Mouse (Mus musculus) MEL (cell line): ENCODE data around the gene Urgcp. TPM values are rescaled to one million over a fixed set of nuclear protein-coding genes. Genes with fewer than 3 reads are reported as not detected.

ENCODE experiments used
- DNase-seq: peaks from one replicate; pipeline ENCODE4 v3.0.0; 2011; ENCODE audit warnings: low read depth, low spot score
- H3K27ac ChIP-seq: 2 replicates; pipeline ENCODE4 v1.5.1; 2012; ENCODE audit warnings: low read depth, mild to moderate bottlenecking, control low read depth, low read length, moderate library complexity; ENCODE audit not compliant: control insufficient read depth
- H3K27me3 ChIP-seq, 2 experiments: fragments of 150-350 bp in 1 of 2; sonication (generic) in 1 of 2; 2 replicates each; pipeline ENCODE4 v1.6.1; 2012; ENCODE audit warnings: low read length in 2 of 2, mild to moderate bottlenecking in 2 of 2, improper control_type of control experiment in 1 of 2, moderate library complexity in 1 of 2; ENCODE audit not compliant: insufficient read depth in 2 of 2, control insufficient read depth in 1 of 2
- H3K36me3 ChIP-seq, 2 experiments: 2 replicates each; pipeline ENCODE4 v1.6.1; 2012 to 2014; ENCODE audit warnings: low read length in 2 of 2, improper control_type of control experiment in 1 of 2, inconsistent platforms in 1 of 2, mild to moderate bottlenecking in 1 of 2; ENCODE audit not compliant: insufficient read depth in 2 of 2, control insufficient read depth in 1 of 2
- H3K4me1 ChIP-seq, 2 experiments: fragments of 150-350 bp in 1 of 2; sonication (generic) in 1 of 2; 2 replicates each; pipeline ENCODE4 v1.6.1; 2012; ENCODE audit warnings: low read length in 2 of 2, improper control_type of control experiment in 1 of 2, mild to moderate bottlenecking in 1 of 2; ENCODE audit not compliant: insufficient read depth in 2 of 2, control insufficient read depth in 1 of 2
- H3K4me3 ChIP-seq, 2 experiments: fragments of 150-350 bp in 1 of 2; sonication (generic) in 1 of 2; 2 replicates each; pipeline ENCODE4 v1.5.1; 2012; ENCODE audit warnings: low read depth in 2 of 2, low read length in 2 of 2, mild to moderate bottlenecking in 2 of 2, moderate library complexity in 2 of 2, control low read depth in 1 of 2, improper control_type of control experiment in 1 of 2; ENCODE audit not compliant: control insufficient read depth in 1 of 2, insufficient read depth in 1 of 2
- H3K79me2 ChIP-seq: 2 replicates; pipeline ENCODE4 v1.6.1; 2012; ENCODE audit warnings: mild to moderate bottlenecking, low read length, moderate library complexity; ENCODE audit not compliant: control insufficient read depth, poor library complexity, insufficient read depth
- H3K9ac ChIP-seq: 2 replicates; pipeline ENCODE4 v1.6.1; 2012; ENCODE audit warnings: low read depth, mild to moderate bottlenecking, control low read depth, low read length, moderate library complexity; ENCODE audit not compliant: control insufficient read depth, poor library complexity, severe bottlenecking
- H3K9me3 ChIP-seq: fragments of 150-350 bp; sonication (generic); replicated peaks from 2 replicates; pipeline ENCODE4 v1.6.1; 2012; ENCODE audit warnings: mild to moderate bottlenecking, low read length, improper control_type of control experiment, moderate library complexity; ENCODE audit not compliant: insufficient read depth
- BHLHE40 ChIP-seq: IDR thresholded peaks from 2 replicates; pipeline ENCODE4 v1.6.1; 2012; ENCODE audit warnings: low read depth, mild to moderate bottlenecking, inconsistent platforms, low read length, improper control_type of control experiment, borderline replicate concordance
- CHD1 ChIP-seq: IDR thresholded peaks from 2 replicates; pipeline ENCODE4 v1.6.1; 2012; ENCODE audit warnings: low read depth, mild to moderate bottlenecking, inconsistent platforms, low read length, improper control_type of control experiment
- HCFC1 ChIP-seq: IDR thresholded peaks from 2 replicates; pipeline ENCODE4 v1.6.1; 2012; ENCODE audit warnings: low read depth, mild to moderate bottlenecking, inconsistent platforms, low read length, improper control_type of control experiment, moderate library complexity
- JUND ChIP-seq: IDR thresholded peaks from 2 replicates; pipeline ENCODE4 v1.6.1; 2011; ENCODE audit warnings: low read depth, mild to moderate bottlenecking, improper control_type of control experiment, low read length
- KAT2A ChIP-seq: conservative IDR thresholded peaks from 2 replicates; pipeline ENCODE4 v1.6.1; 2012; ENCODE audit warnings: low read depth, low read length, improper control_type of control experiment, inconsistent platforms
- MAZ ChIP-seq: IDR thresholded peaks from 2 replicates; pipeline ENCODE4 v1.6.1; 2012; ENCODE audit warnings: low read depth, mild to moderate bottlenecking, inconsistent platforms, low read length, improper control_type of control experiment
- MEF2A ChIP-seq: IDR thresholded peaks from 2 replicates; pipeline ENCODE4 v1.6.1; 2014; ENCODE audit warnings: low read depth, mild to moderate bottlenecking, inconsistent platforms, low read length, improper control_type of control experiment; ENCODE audit not compliant: poor library complexity, insufficient replicate concordance, severe bottlenecking; ENCODE audit errors: extremely low read depth
- SIN3A ChIP-seq: IDR thresholded peaks from 2 replicates; pipeline ENCODE4 v1.6.1; 2012; ENCODE audit warnings: low read length, improper control_type of control experiment, inconsistent platforms
- TCF12 ChIP-seq: IDR thresholded peaks from 2 replicates; pipeline ENCODE4 v1.6.1; 2014; ENCODE audit warnings: low read depth, mild to moderate bottlenecking, inconsistent platforms, low read length, improper control_type of control experiment, moderate library complexity
- ZKSCAN1 ChIP-seq: IDR thresholded peaks from 2 replicates; pipeline ENCODE4 v1.6.1; 2012; ENCODE audit warnings: low read depth, mild to moderate bottlenecking, inconsistent platforms, low read length, improper control_type of control experiment, moderate library complexity
- ZNF384 ChIP-seq: IDR thresholded peaks from 2 replicates; pipeline ENCODE4 v1.6.1; 2012; ENCODE audit warnings: low read depth, mild to moderate bottlenecking, inconsistent platforms, low read length, improper control_type of control experiment
- polyA plus RNA-seq, 2 experiments: library from polyadenylated mRNA; stranded (reverse) in 1 of 2; unstranded in 1 of 2; fragments of >175 nt in 1 of 2; fragments of >200 nt in 1 of 2; gene quantifications; 2 replicates each; pipeline versions ENCODE4 v1.2.1 to v1.2.4; 2012; ENCODE audit warnings: low replicate concordance in 2 of 2, low read depth in 1 of 2; ENCODE audit not compliant: insufficient read length in 2 of 2, insufficient read depth in 1 of 2, missing spikeins in 1 of 2
- total RNA-seq: library from RNA; depleted of rRNA; stranded (reverse); fragments of 300-350 nt; gene quantifications from 2 replicates; pipeline ENCODE4 v1.2.3, GENCODE M21; 2012

The Urgcp gene
- total and polyA plus RNA-seq, 3 experiments: 19.5 to 34.9 (median 29.2) TPM

- no peak for TF ChIP-seq MEF2A
Observed at GRCm38 (mm10) chr11:5740965-5741627, 21.1 kb downstream of the Urgcp start (continued).

DNA sequence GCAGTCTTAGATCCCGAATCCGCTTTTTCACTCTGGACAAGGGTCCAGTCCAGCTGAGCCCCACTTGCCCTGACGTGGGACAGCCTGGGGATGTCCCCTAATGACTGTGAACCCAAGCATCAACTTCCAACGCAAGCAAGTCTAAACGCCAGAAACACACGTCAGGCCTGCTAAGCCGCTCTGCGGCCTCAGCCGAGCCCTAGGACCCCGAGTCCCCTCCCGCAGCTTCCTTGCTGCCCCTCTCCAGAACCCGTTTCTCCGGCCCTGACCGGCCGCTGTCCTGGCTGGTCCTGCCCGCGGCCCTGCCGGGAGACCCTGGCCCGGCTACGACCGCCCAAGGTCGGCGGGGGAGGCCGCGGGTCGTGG lies 21.6 kb downstream of the Urgcp start:
- peak overlapping the region; percentile 56 for H3K27ac ChIP-seq
- TF ChIP-seq TCF12 (no peak), ZNF384 (0 out of 2 replicates have a peak, but pooled peaks have one; percentile 7), CHD1 (0 out of 2 replicates have a peak, but pooled peaks have one; percentile 5)

GRCm38 (mm10) chr11:5739846-5740245 lies 22.3 kb downstream of the Urgcp start:
- Histone ChIP-seq H3K9me3 (no peaks in the 10 kb centered on the region), H3K4me1 (peaks cover 19 to 27% of the 10 kb centered on the region in 2 experiments), H3K27me3 (no peaks in the 10 kb centered on the region), H3K4me3 (peak overlapping the region; percentile 92 to 97), H3K36me3 (peaks cover 0 to 34% of the 10 kb centered on the region in 2 experiments; a peak in 2 of 4 replicates), H3K79me2 (peaks cover 39% of the 10 kb centered on the region), H3K27ac (no peak overlapping the region), H3K9ac (peak overlapping the region; percentile 97)
- TF ChIP-seq BHLHE40 (no peak), CHD1 (no peak), SIN3A (no peak), ZKSCAN1 (no peak), HCFC1 (no peak), JUND (no peak), MAZ (no peak), KAT2A (no peak), ZNF384 (no peak)
- peak; percentile 52 for DNase-seq

More for the DNA sequence above, 21.6 kb downstream of the Urgcp start:
- peaks cover 0 to 34% of the 10 kb centered on the region in 2 experiments; a peak in 2 of 4 replicates for H3K36me3 ChIP-seq
- H3K4me3 ChIP-seq: peak overlapping the region; percentile 92 to 97
- H3K4me1 ChIP-seq: peaks cover 19 to 27% of the 10 kb centered on the region in 2 experiments
- peaks cover 34% of the 10 kb centered on the region for H3K79me2 ChIP-seq
- H3K9ac ChIP-seq: peak overlapping the region; percentile 97
- no peaks in the 10 kb centered on the region for H3K27me3 ChIP-seq
- H3K9me3 ChIP-seq: no peaks in the 10 kb centered on the region
- DNase-seq: peak; percentile 71
